Mouse (Mus musculus) hindbrain, embryonic 11.5 days (tissue): Measurements from ENCODE around the gene Bid. TPM values are rescaled to one million over a fixed set of nuclear protein-coding genes. Genes with fewer than 3 reads are reported as not detected.
"Not testable (repeated sequence)": the region's sequence is repeated elsewhere in the genome, so short reads cannot be mapped to it uniquely, and the experiment has no call there.

Experiments used
- ATAC-seq: fragments of 200-750 bp; cut with Nextera tagmentation; 2 replicates; pipeline ENCODE4 v1.8.0; 2017; ENCODE audit warnings: mild to moderate bottlenecking, moderate TSS enrichment, moderate library complexity; ENCODE audit not compliant: low FRiP score
- DNase-seq: peaks from one replicate; pipeline ENCODE4 v3.0.0-alpha.2; 2015; ENCODE audit warnings: low spot score
- H3K27ac ChIP-seq: fragments of 300-500 bp; sonication (generic); 2 replicates; pipeline ENCODE4 v1.5.1; 2014; ENCODE audit warnings: mild to moderate bottlenecking, low read depth, low read length
- H3K27me3 ChIP-seq: fragments of 300-500 bp; sonication (generic); 2 replicates; pipeline ENCODE4 v1.6.1; 2014; ENCODE audit warnings: mild to moderate bottlenecking, low read length, moderate library complexity, mixed read lengths; ENCODE audit not compliant: control insufficient read depth, insufficient read depth
- H3K36me3 ChIP-seq: fragments of 300-500 bp; sonication (generic); 2 replicates; pipeline ENCODE4 v1.6.1; 2014; ENCODE audit warnings: mild to moderate bottlenecking, low read length, moderate library complexity, mixed read lengths; ENCODE audit not compliant: control insufficient read depth, insufficient read depth
- H3K4me1 ChIP-seq: fragments of 300-500 bp; sonication (generic); replicated peaks from 2 replicates; pipeline ENCODE4 v1.6.1; 2014; ENCODE audit warnings: low read length, mixed read lengths; ENCODE audit not compliant: control insufficient read depth, insufficient read depth
- H3K4me2 ChIP-seq: fragments of 300-500 bp; sonication (generic); replicated peaks from 2 replicates; pipeline ENCODE4 v1.6.1; 2014; ENCODE audit warnings: mild to moderate bottlenecking, low read depth, low read length
- H3K4me3 ChIP-seq: fragments of 300-500 bp; sonication (generic); 2 replicates; pipeline ENCODE4 v1.5.1; 2014; ENCODE audit warnings: low read depth, low read length
- H3K9ac ChIP-seq: fragments of 300-500 bp; sonication (generic); 2 replicates; pipeline ENCODE4 v1.6.1; 2014; ENCODE audit warnings: low read depth, low read length
- H3K9me3 ChIP-seq: fragments of 300-500 bp; sonication (generic); 2 replicates; pipeline ENCODE4 v1.6.1; 2016; ENCODE audit warnings: low read length; ENCODE audit not compliant: control insufficient read depth
- WGBS: fragments of 180-500 bp; shearing (Covaris S2); extraction: QIAGEN DNeasy Blood & Tissue Kit; methylation state at CpG from one replicate; pipeline ENCODE4 v1.1.7; 2014; 5-methylcytosine and 5-hydroxymethylcytosine counted together
- polyA plus RNA-seq: library from polyadenylated mRNA; unstranded; fragments of >200 nt; fragmentation: Nextera tagmentation; extraction: Ambion mirVana; gene quantifications from 2 replicates; pipeline ENCODE4 v1.2.1, GENCODE M21; 2014

Gene Bid
- polyA plus RNA-seq, 1 experiment from 2014 or later = 15.9 TPM

GRCm38 (mm10) chr6:120914533-120914910 is 2.1 kb downstream of the Bid start:
- H3K9me3 ChIP-seq = no peaks in the 10 kb centered on the region
- no peaks in the 10 kb centered on the region for H3K36me3 ChIP-seq
- ATAC-seq (no peak), DNase-seq (no peak)
- no peak overlapping the region for H3K4me3 ChIP-seq
- no peak overlapping the region for H3K4me2 ChIP-seq
- no peak overlapping the region for H3K9ac ChIP-seq
- no peak overlapping the region for H3K27ac ChIP-seq
- WGBS = 80% methylated on average over 4 of the region's 4 CpGs
- no peaks in the 10 kb centered on the region for H3K4me1 ChIP-seq
- no peaks in the 10 kb centered on the region for H3K27me3 ChIP-seq

DNA sequence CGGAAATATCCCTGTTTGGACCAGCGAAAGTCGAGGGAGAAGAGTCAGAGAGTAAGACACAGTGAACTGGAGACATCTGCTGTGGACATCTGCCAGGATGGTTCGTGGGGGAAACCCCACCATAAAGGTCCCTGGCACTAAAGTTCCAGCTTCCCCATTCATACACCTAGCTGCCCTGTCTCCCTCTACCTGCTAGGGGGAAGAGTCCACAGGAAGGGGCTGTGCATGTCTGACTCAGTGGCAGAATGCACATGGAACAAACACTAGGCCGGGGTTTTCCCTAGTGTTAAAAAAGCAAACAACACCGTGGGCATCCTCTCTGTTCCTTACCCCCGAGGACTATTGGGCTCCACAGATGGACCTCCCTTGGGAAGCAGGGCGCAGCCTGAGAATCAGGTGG is 2.9 kb downstream of the Bid start:
- no peaks in the 10 kb centered on the region for H3K36me3 ChIP-seq
- H3K4me1 ChIP-seq = no peaks in the 10 kb centered on the region
- no peaks in the 10 kb centered on the region for H3K27me3 ChIP-seq
- H3K9ac ChIP-seq = no peak overlapping the region
- H3K4me2 ChIP-seq = no peak overlapping the region
- DNase-seq = no peak
- no peak overlapping the region for H3K4me3 ChIP-seq
- no peak for ATAC-seq
- H3K9me3 ChIP-seq = no peaks in the 10 kb centered on the region
- H3K27ac ChIP-seq = no peak overlapping the region
- WGBS = 88% methylated on average over 8 of the region's 8 CpGs

- ATAC-seq (no peak), DNase-seq (no peak)
- no peaks in the 10 kb centered on the region for H3K4me1 ChIP-seq
- H3K36me3 ChIP-seq = no peaks in the 10 kb centered on the region
- no peak overlapping the region for H3K4me3 ChIP-seq
- H3K27ac ChIP-seq = no peak overlapping the region
- H3K27me3 ChIP-seq = no peaks in the 10 kb centered on the region
- no peak overlapping the region for H3K4me2 ChIP-seq
- no peak overlapping the region for H3K9ac ChIP-seq
- WGBS = 80% methylated on average over 2 of the region's 2 CpGs
- H3K9me3 ChIP-seq = no peaks in the 10 kb centered on the region
Observed at GRCm38 (mm10) chr6:120912931-120913330, 3.7 kb downstream of the Bid start.

- Histone ChIP-seq H3K4me3 (no peak overlapping the region), H3K27ac (no peak overlapping the region), H3K36me3 (no peaks in the 10 kb centered on the region), H3K27me3 (no peaks in the 10 kb centered on the region), H3K4me1 (no peaks in the 10 kb centered on the region), H3K9me3 (no peaks in the 10 kb centered on the region), H3K4me2 (no peak overlapping the region), H3K9ac (no peak overlapping the region)
- WGBS = 84% methylated on average over 13 of the region's 13 CpGs
- no peak for DNase-seq
- ATAC-seq = no peak
Observed at GRCm38 (mm10) chr6:120911213-120912007, 5.2 kb downstream of the Bid start.

- Histone ChIP-seq H3K27me3 (no peaks in the 10 kb centered on the region), H3K4me2 (no peak overlapping the region), H3K36me3 (no peaks in the 10 kb centered on the region), H3K4me1 (no peaks in the 10 kb centered on the region), H3K9ac (no peak overlapping the region), H3K9me3 (no peaks in the 10 kb centered on the region), H3K4me3 (no peak overlapping the region), H3K27ac (no peak overlapping the region)
- WGBS = 85% methylated on average over 3 of the region's 3 CpGs
- DNase-seq = no peak
- no peak for ATAC-seq
Observed at GRCm38 (mm10) chr6:120909501-120909900, 7.2 kb downstream of the Bid start.

GRCm38 (mm10) chr6:120907876-120908597 is 8.6 kb downstream of the Bid start:
- not testable (repeated sequence) for H3K36me3 ChIP-seq, H3K9ac ChIP-seq, H3K4me2 ChIP-seq, H3K4me1 ChIP-seq, H3K27me3 ChIP-seq, DNase-seq, ATAC-seq, H3K4me3 ChIP-seq, H3K27ac ChIP-seq, H3K9me3 ChIP-seq
- 89% methylated on average over 9 of the region's 10 CpGs for WGBS

- no peaks in the 10 kb centered on the region for H3K36me3 ChIP-seq
- H3K4me2 ChIP-seq = no peak overlapping the region
- no peak for DNase-seq
- 86% methylated on average over 6 of the region's 6 CpGs for WGBS
- H3K9ac ChIP-seq = no peak overlapping the region
- no peaks in the 10 kb centered on the region for H3K9me3 ChIP-seq
- H3K4me1 ChIP-seq = no peaks in the 10 kb centered on the region
- no peak for ATAC-seq
- H3K27ac ChIP-seq = no peak overlapping the region
- no peaks in the 10 kb centered on the region for H3K27me3 ChIP-seq
- no peak overlapping the region for H3K4me3 ChIP-seq
Observed at GRCm38 (mm10) chr6:120906521-120906920, 10.1 kb downstream of the Bid start.

GRCm38 (mm10) chr6:120905111-120905510 is 11.5 kb downstream of the Bid start:
- Histone ChIP-seq H3K4me3 (no peak overlapping the region), H3K27ac (no peak overlapping the region), H3K9ac (no peak overlapping the region), H3K27me3 (no peaks in the 10 kb centered on the region), H3K36me3 (no peaks in the 10 kb centered on the region), H3K4me1 (no peaks in the 10 kb centered on the region), H3K9me3 (no peaks in the 10 kb centered on the region), H3K4me2 (no peak overlapping the region)
- WGBS = 76% methylated on average over 5 of the region's 5 CpGs
- ATAC-seq = no peak
- no peak for DNase-seq

- H3K27me3 ChIP-seq = no peaks in the 10 kb centered on the region
- no peak overlapping the region for H3K4me3 ChIP-seq
- H3K4me1 ChIP-seq = no peaks in the 10 kb centered on the region
- no peak for ATAC-seq
- H3K4me2 ChIP-seq = no peak overlapping the region
- H3K9me3 ChIP-seq = no peaks in the 10 kb centered on the region
- H3K9ac ChIP-seq = no peak overlapping the region
- no peak for DNase-seq
- H3K27ac ChIP-seq = no peak overlapping the region
- H3K36me3 ChIP-seq = no peaks in the 10 kb centered on the region
- WGBS = 89% methylated on average over 11 of the region's 11 CpGs
Observed at GRCm38 (mm10) chr6:120903961-120904360, 12.7 kb downstream of the Bid start.
